Mouse (Mus musculus) CH12.LX (cell line): ENCODE measurements around the gene Mtx1. TPM values are rescaled to one million over a fixed set of nuclear protein-coding genes. Genes with fewer than 3 reads are reported as not detected.
A peak's percentile ranks its signal among the peaks of the same experiment; 100 is the strongest.

Source experiments
- DNase-seq: peaks from one replicate; pipeline ENCODE4 v3.0.0-alpha.2; 2013; ENCODE audit errors: extremely low read depth
- H3K27ac ChIP-seq: 2 replicates; pipeline ENCODE4 v1.5.1; 2012; ENCODE audit warnings: low read depth, mild to moderate bottlenecking, control low read depth, moderate library complexity; ENCODE audit not compliant: insufficient read depth
- H3K27me3 ChIP-seq: replicated peaks from 2 replicates; pipeline ENCODE3; 2012; ENCODE audit warnings: inconsistent platforms
- H3K36me3 ChIP-seq, 2 experiments: replicated peaks in 1 of 2; 2 replicates each; pipeline versions ENCODE3 to v1.6.1; 2012; ENCODE audit warnings: inconsistent platforms in 1 of 2, low read length in 1 of 2, mild to moderate bottlenecking in 1 of 2, mixed read lengths in 1 of 2, moderate library complexity in 1 of 2; ENCODE audit not compliant: control insufficient read depth in 1 of 2, insufficient read depth in 1 of 2
- H3K4me1 ChIP-seq, 2 experiments: 2 replicates each; pipeline ENCODE4 v1.6.1; 2012; ENCODE audit warnings: inconsistent platforms in 1 of 2, moderate library complexity in 1 of 2; ENCODE audit not compliant: insufficient read depth in 2 of 2, control insufficient read depth in 1 of 2
- H3K4me2 ChIP-seq: 2 replicates; pipeline ENCODE4 v1.6.1; 2012; ENCODE audit warnings: low read depth, mild to moderate bottlenecking, control low read depth; ENCODE audit not compliant: poor library complexity, insufficient read depth, severe bottlenecking
- H3K4me3 ChIP-seq, 3 experiments: fragments of 150-350 bp in 1 of 3; sonication (generic) in 1 of 3; replicated peaks in 1 of 3; 2 replicates each; pipeline versions ENCODE3 to v1.5.1; 2011 to 2012; ENCODE audit warnings: low read depth in 2 of 3, low read length in 2 of 3, mild to moderate bottlenecking in 2 of 3, moderate library complexity in 2 of 3, control low read depth in 1 of 3, improper control_type of control experiment in 1 of 3, inconsistent platforms in 1 of 3, mixed read lengths in 1 of 3; ENCODE audit not compliant: poor library complexity in 1 of 3
- H3K79me2 ChIP-seq: replicated peaks from 2 replicates; pipeline ENCODE4 v1.6.1; 2012; ENCODE audit warnings: mild to moderate bottlenecking, moderate library complexity; ENCODE audit not compliant: control insufficient read depth, poor library complexity, insufficient read depth, severe bottlenecking; ENCODE audit errors: extremely low read depth
- H3K9ac ChIP-seq: 2 replicates; pipeline ENCODE4 v1.6.1; 2012; ENCODE audit warnings: low read depth, mild to moderate bottlenecking, control low read depth, moderate library complexity; ENCODE audit not compliant: insufficient read depth
- H3K9me3 ChIP-seq: replicated peaks from 2 replicates; pipeline ENCODE3; 2012; ENCODE audit warnings: low read length, inconsistent platforms, mixed read lengths
- CHD1 ChIP-seq: IDR thresholded peaks from 2 replicates; pipeline ENCODE4 v1.6.1; 2012; ENCODE audit warnings: low read depth, low read length, improper control_type of control experiment, inconsistent platforms
- EP300 ChIP-seq: IDR thresholded peaks from 2 replicates; pipeline ENCODE4 v1.6.1; 2011; ENCODE audit warnings: low read length, improper control_type of control experiment
- ETS1 ChIP-seq: conservative IDR thresholded peaks from 2 replicates; pipeline ENCODE4 v1.6.1; 2012; ENCODE audit warnings: low read depth, mild to moderate bottlenecking, inconsistent platforms, low read length, improper control_type of control experiment, moderate library complexity
- IRF4 ChIP-seq: IDR thresholded peaks from 2 replicates; pipeline ENCODE4 v1.6.1; 2014; ENCODE audit warnings: low read depth, mild to moderate bottlenecking, inconsistent platforms, low read length, improper control_type of control experiment
- JUN ChIP-seq: IDR thresholded peaks from 2 replicates; pipeline ENCODE4 v1.6.1; 2011; ENCODE audit warnings: low read depth, mild to moderate bottlenecking, low read length, improper control_type of control experiment, moderate library complexity; ENCODE audit not compliant: insufficient read depth
- JUND ChIP-seq: conservative IDR thresholded peaks from 2 replicates; pipeline ENCODE4 v1.6.1; 2011; ENCODE audit warnings: low read depth, low read length, improper control_type of control experiment
- MAFK ChIP-seq: IDR thresholded peaks from 2 replicates; pipeline ENCODE4 v1.6.1; 2011; ENCODE audit warnings: low read length, improper control_type of control experiment; ENCODE audit not compliant: insufficient replicate concordance
- MAX ChIP-seq: IDR thresholded peaks from 2 replicates; pipeline ENCODE4 v1.6.1; 2011; ENCODE audit warnings: low read length, improper control_type of control experiment
- MAZ ChIP-seq: IDR thresholded peaks from 2 replicates; pipeline ENCODE4 v1.6.1; 2012; ENCODE audit warnings: low read depth, mild to moderate bottlenecking, inconsistent platforms, low read length, improper control_type of control experiment, moderate library complexity
- MYC ChIP-seq: IDR thresholded peaks from 2 replicates; pipeline ENCODE4 v1.6.1; 2011; ENCODE audit warnings: low read depth, mild to moderate bottlenecking, improper control_type of control experiment, low read length
- POLR2AphosphoS2 ChIP-seq: IDR thresholded peaks from 2 replicates; pipeline ENCODE4 v1.6.1; 2011; ENCODE audit warnings: low read depth, low read length, improper control_type of control experiment
- RAD21 ChIP-seq: IDR thresholded peaks from 2 replicates; pipeline ENCODE4 v1.6.1; 2011; ENCODE audit warnings: low read depth, mild to moderate bottlenecking, low read length, improper control_type of control experiment, moderate library complexity
- RCOR1 ChIP-seq: conservative IDR thresholded peaks from 2 replicates; pipeline ENCODE4 v1.6.1; 2012; ENCODE audit warnings: low read depth, mild to moderate bottlenecking, inconsistent platforms, low read length, improper control_type of control experiment
- SIN3A ChIP-seq: IDR thresholded peaks from 2 replicates; pipeline ENCODE4 v1.6.1; 2012; ENCODE audit warnings: low read length, improper control_type of control experiment, inconsistent platforms
- TBP ChIP-seq: conservative IDR thresholded peaks from 2 replicates; pipeline ENCODE4 v1.6.1; 2011; ENCODE audit warnings: low read depth, low read length, improper control_type of control experiment
- UBTF ChIP-seq: IDR thresholded peaks from 2 replicates; pipeline ENCODE4 v1.6.1; 2012; ENCODE audit warnings: low read depth, mild to moderate bottlenecking, inconsistent platforms, low read length, improper control_type of control experiment, moderate library complexity
- USF1 ChIP-seq: IDR thresholded peaks from 2 replicates; pipeline ENCODE4 v1.6.1; 2014; ENCODE audit warnings: low read depth, mild to moderate bottlenecking, inconsistent platforms, low read length, improper control_type of control experiment
- USF2 ChIP-seq: conservative IDR thresholded peaks from 2 replicates; pipeline ENCODE4 v1.6.1; 2011; ENCODE audit warnings: low read depth, low read length, improper control_type of control experiment
- ZMIZ1 ChIP-seq: IDR thresholded peaks from 2 replicates; pipeline ENCODE4 v1.6.1; 2012; ENCODE audit warnings: low read depth, mild to moderate bottlenecking, inconsistent platforms, low read length, improper control_type of control experiment
- ZNF384 ChIP-seq: IDR thresholded peaks from 2 replicates; pipeline ENCODE4 v1.6.1; 2012; ENCODE audit warnings: low read depth, low read length, improper control_type of control experiment, inconsistent platforms
- dilution Hi-C: fragments of 300-500 bp; cut with MboI; formaldehyde crosslinking; loops from 2 replicates; pipeline ENCODE4 v1.14.3; 2020; ENCODE audit warnings: low sequenced_read_pairs; ENCODE audit not compliant: extremely low pct_unique_long_range_greater_than_20kb, extremely low pct_ligation_motif_present
- in situ Hi-C: fragments of 300-500 bp; cut with MboI; formaldehyde crosslinking; loops from 3 replicates; pipeline ENCODE4 v1.14.3; 2019; ENCODE audit warnings: low sequenced_read_pairs, low pct_ligation_motif_present, low pct_unique_long_range_greater_than_20kb, mixed read lengths
- polyA plus RNA-seq: library from polyadenylated mRNA; unstranded; fragments of >175 nt; gene quantifications from 2 replicates; pipeline ENCODE4 v1.2.1, GENCODE M21; 2012; ENCODE audit warnings: low read depth; ENCODE audit not compliant: insufficient read length
- total RNA-seq, 2 experiments: library from RNA; depleted of rRNA; stranded (reverse); fragments of 300-350 nt in 1 of 2; fragments of >200 nt in 1 of 2; gene quantifications; 2 replicates each; pipeline ENCODE4 v1.2.3; 2012 to 2014

The Mtx1 gene
- total and polyA plus RNA-seq, 3 experiments: 162 to 299 (median 205) TPM

DNA sequence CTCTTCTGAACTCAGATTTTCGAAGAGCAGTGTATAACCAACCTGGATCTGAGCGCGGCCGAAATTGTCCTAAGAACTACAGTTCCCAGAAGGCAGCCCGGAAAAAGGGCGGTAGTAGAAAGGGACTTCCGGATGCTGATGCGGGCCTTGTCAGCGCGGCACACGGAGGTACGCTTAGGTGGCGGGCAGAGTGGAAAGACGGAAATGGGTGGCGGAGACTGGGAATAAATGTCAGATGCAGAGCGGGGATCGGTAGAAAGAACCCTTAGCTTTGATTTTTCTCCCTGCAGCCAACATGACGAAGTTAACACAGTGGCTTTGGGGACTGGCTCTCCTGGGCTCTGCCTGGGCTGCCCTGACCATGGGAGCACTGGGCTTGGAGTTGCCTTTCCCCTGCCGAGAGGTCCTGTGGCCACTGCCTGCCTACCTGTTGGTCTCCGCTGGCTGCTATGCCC is 39.6 kb upstream of the Mtx1 start (continued):
- TF ChIP-seq JUND (no peak; the same call in 1 of the 2 replicates), USF1 (no peak), UBTF (no peak), CHD1 (no peak), USF2 (no peak), POLR2AphosphoS2 (peak; percentile 89)

DNA sequence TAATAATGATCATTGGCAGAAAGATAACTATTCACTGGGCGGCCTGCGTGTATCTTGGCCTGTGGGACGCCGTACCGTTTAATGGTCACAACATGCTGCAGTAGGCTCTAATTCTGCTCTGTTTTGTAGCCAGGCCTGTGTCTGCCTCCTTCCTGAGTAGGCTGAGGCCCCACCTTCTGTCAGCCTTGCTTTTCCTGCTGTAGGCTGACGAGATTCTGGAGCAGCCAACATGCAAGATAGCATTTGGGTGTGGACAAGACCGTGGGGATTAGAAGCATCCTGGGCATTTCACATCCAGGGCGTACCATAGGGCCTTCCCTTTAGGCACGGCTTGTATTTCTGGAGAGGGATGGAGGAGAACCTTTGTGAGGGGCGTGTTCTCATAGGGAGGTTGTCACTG is 35.5 kb upstream of the Mtx1 start:
- peaks cover 6 to 28% of the 10 kb centered on the region in 2 experiments for H3K4me1 ChIP-seq
- in situ Hi-C loops (no loop called here), dilution Hi-C loops (no loop called here)
- H3K4me2 ChIP-seq: no peak overlapping the region
- peaks cover 2% of the 10 kb centered on the region; the same call in 1 of the 2 replicates for H3K79me2 ChIP-seq
- TF ChIP-seq RAD21 (no peak), ZMIZ1 (no peak), MAX (no peak), UBTF (no peak), IRF4 (no peak), MYC (no peak), SIN3A (no peak), USF1 (no peak), MAFK (no peak), USF2 (no peak), TBP (no peak), RCOR1 (no peak)
- no peak overlapping the region for H3K27ac ChIP-seq
- peaks cover 0 to 1% of the 10 kb centered on the region in 2 experiments for H3K36me3 ChIP-seq
- no peak overlapping the region for H3K9ac ChIP-seq
- no peak for DNase-seq
- H3K4me3 ChIP-seq: no peak overlapping the region
- no peaks in the 10 kb centered on the region for H3K9me3 ChIP-seq
- H3K27me3 ChIP-seq: peaks cover 5% of the 10 kb centered on the region

DNA sequence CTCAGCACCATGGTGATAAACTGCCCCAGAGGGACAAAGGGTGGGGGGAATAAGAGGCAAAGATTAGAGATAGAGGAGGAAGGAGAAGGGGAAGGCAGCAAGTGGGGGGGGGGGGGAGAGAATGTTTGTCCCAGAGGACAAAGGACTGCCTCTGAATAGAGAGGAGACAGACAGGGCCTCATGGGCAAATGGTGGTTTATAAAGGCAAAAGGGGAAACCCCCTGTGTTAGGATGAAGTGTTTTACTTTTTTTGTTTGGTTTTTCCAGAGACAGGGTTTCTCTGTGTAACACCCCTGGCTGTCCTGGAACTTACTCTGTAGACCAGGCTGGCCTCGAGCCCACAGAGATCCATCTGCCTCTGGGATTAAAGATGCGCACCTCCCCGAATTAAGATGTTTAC is 33.3 kb upstream of the Mtx1 start:
- H3K9ac ChIP-seq: no peak overlapping the region
- H3K9me3 ChIP-seq: no peaks in the 10 kb centered on the region
- in situ Hi-C loops (no loop called here), dilution Hi-C loops (no loop called here)
- no peaks in the 10 kb centered on the region for H3K36me3 ChIP-seq
- H3K4me2 ChIP-seq: peak overlapping the region; percentile 81
- TF ChIP-seq ZNF384 (peak; percentile 55; the same call in 1 of the 2 replicates), ETS1 (0 out of 2 replicates have a peak, but pooled peaks have one; percentile 10), JUN (no peak), MAZ (0 out of 2 replicates have a peak, but pooled peaks have one; percentile 51), IRF4 (0 out of 2 replicates have a peak, but pooled peaks have one; percentile 28), EP300 (peak; percentile 49; the same call in 1 of the 2 replicates)
- H3K27me3 ChIP-seq: peaks cover 3% of the 10 kb centered on the region
- H3K79me2 ChIP-seq: no peaks in the 10 kb centered on the region
- H3K4me1 ChIP-seq: peaks cover 6 to 19% of the 10 kb centered on the region in 2 experiments
- no peak overlapping the region for H3K4me3 ChIP-seq
- DNase-seq: no peak
- H3K27ac ChIP-seq: no peak overlapping the region
